ENCODE assay signal across 16 mouse cellular contexts in genomic region chr4:135883881-135884516, GRCm38 (mm10). TPM values are rescaled to one million over a fixed set of nuclear protein-coding genes. Genes with fewer than 3 reads are reported as not detected.
DNase-seq lines count a peak whose midpoint lies in the region; ATAC-seq and TF ChIP-seq lines count a peak whose summit lies in the region.
"Had no signal": no experiment of that assay in that cellular context is flagged by ENCODE, and none has a peak within 500 bp of the region (broad histone marks: within the 10 kb centered on the region; RNA-seq: fewer than 3 reads in every experiment).

No protein-coding gene starts in this region.

- H3K4me3 ChIP-seq in heart, postnatal 0 days (ENCODE audit: low read depth, low read length) = no peak overlapping the region
- no peak overlapping the region for H3K4me3 ChIP-seq in heart, embryonic 11.5 days (ENCODE audit: low read depth, low read length)
- H3K4me3 ChIP-seq in lung, postnatal 0 days (ENCODE audit: low read depth, low read length) = no peak overlapping the region
- no peak overlapping the region for H3K4me3 ChIP-seq in embryonic facial prominence, embryonic 12.5 days
- H3K4me3 ChIP-seq: forebrain, embryonic 15.5 days; hindbrain, embryonic 15.5 days; liver, embryonic 13.5 days had no signal

- no peak for ATAC-seq in heart, postnatal 0 days (ENCODE audit: insufficient read depth, low read depth)
- ATAC-seq in heart, embryonic 11.5 days (replicated peaks; ENCODE audit: insufficient number of reproducible peaks, low FRiP score, low TSS enrichment) = no peak
- peak; percentile 63 for ATAC-seq in lung, postnatal 0 days
- no peak for ATAC-seq in embryonic facial prominence, embryonic 12.5 days (ENCODE audit: insufficient number of reproducible peaks, insufficient read depth, low FRiP score, low TSS enrichment)
- ATAC-seq: activated CD4-positive, CD25-positive, alpha-beta regulatory T cell, adult 4 months; forebrain, embryonic 15.5 days had no signal

- no peak overlapping the region; the same call in 1 of the 2 replicates for H3K9ac ChIP-seq in heart, postnatal 0 days (replicated peaks; ENCODE audit: low read depth, low read length)
- no peak overlapping the region for H3K9ac ChIP-seq in heart, embryonic 11.5 days (ENCODE audit: low read depth, low read length)
- H3K9ac ChIP-seq in lung, postnatal 0 days (replicated peaks; ENCODE audit: low read depth) = no peak overlapping the region
- H3K9ac ChIP-seq in embryonic facial prominence, embryonic 12.5 days = no peak overlapping the region
- H3K9ac ChIP-seq: forebrain, embryonic 15.5 days; hindbrain, embryonic 15.5 days had no signal

- no peak for TF ChIP-seq EP300 in heart, postnatal 0 days (IDR thresholded peaks at IDR 0.05; ENCODE audit: low read depth)
- TF ChIP-seq EP300 in lung, postnatal 0 days (IDR thresholded peaks at IDR 0.05) = no peak

- no peak for TF ChIP-seq CTCF in heart, postnatal 0 days (IDR thresholded peaks at IDR 0.05; ENCODE audit: low read depth)
- no peak for TF ChIP-seq CTCF in lung, postnatal 0 days (IDR thresholded peaks at IDR 0.05)

- H3K27me3 ChIP-seq in heart, postnatal 0 days (ENCODE audit: control insufficient read depth, insufficient read depth, low read length) = no peaks in the 10 kb centered on the region
- no peaks in the 10 kb centered on the region for H3K27me3 ChIP-seq in heart, embryonic 11.5 days (ENCODE audit: control insufficient read depth, insufficient read depth, low read length)
- no peaks in the 10 kb centered on the region for H3K27me3 ChIP-seq in lung, postnatal 0 days (replicated peaks; ENCODE audit: insufficient read depth, low read length)
- no peaks in the 10 kb centered on the region for H3K27me3 ChIP-seq in embryonic facial prominence, embryonic 12.5 days
- H3K27me3 ChIP-seq: forebrain, embryonic 15.5 days; hindbrain, embryonic 15.5 days; liver, embryonic 13.5 days had no signal

- H3K4me1 ChIP-seq in heart, postnatal 0 days (ENCODE audit: control insufficient read depth, insufficient read depth) = peaks cover 7% of the 10 kb centered on the region
- peaks cover 8% of the 10 kb centered on the region for H3K4me1 ChIP-seq in heart, embryonic 11.5 days (ENCODE audit: control insufficient read depth, insufficient read depth, low read length)
- H3K4me1 ChIP-seq in lung, postnatal 0 days (ENCODE audit: insufficient read depth, low read depth, low read length) = peaks cover 6% of the 10 kb centered on the region; the same call in 1 of the 2 replicates
- peaks cover 14% of the 10 kb centered on the region for H3K4me1 ChIP-seq in embryonic facial prominence, embryonic 12.5 days
- H3K4me1 ChIP-seq: forebrain, embryonic 15.5 days; hindbrain, embryonic 15.5 days had no signal

- no peaks in the 10 kb centered on the region for H3K9me3 ChIP-seq in heart, postnatal 0 days (replicated peaks; ENCODE audit: control insufficient read depth, low read length)
- no peaks in the 10 kb centered on the region for H3K9me3 ChIP-seq in heart, embryonic 11.5 days (replicated peaks; ENCODE audit: control insufficient read depth, low read length)
- H3K9me3 ChIP-seq in lung, postnatal 0 days (ENCODE audit: low read length) = no peaks in the 10 kb centered on the region
- no peaks in the 10 kb centered on the region for H3K9me3 ChIP-seq in embryonic facial prominence, embryonic 12.5 days
- H3K9me3 ChIP-seq: forebrain, embryonic 15.5 days; hindbrain, embryonic 15.5 days; liver, embryonic 13.5 days had no signal

- no peaks in the 10 kb centered on the region for H3K36me3 ChIP-seq in heart, postnatal 0 days (replicated peaks; ENCODE audit: control insufficient read depth, insufficient read depth, low read length)
- H3K36me3 ChIP-seq in heart, embryonic 11.5 days (ENCODE audit: control insufficient read depth, insufficient read depth, low read length) = no peaks in the 10 kb centered on the region
- no peaks in the 10 kb centered on the region for H3K36me3 ChIP-seq in lung, postnatal 0 days (ENCODE audit: insufficient read depth, low read length)
- no peaks in the 10 kb centered on the region for H3K36me3 ChIP-seq in embryonic facial prominence, embryonic 12.5 days
- H3K36me3 ChIP-seq: forebrain, embryonic 15.5 days; hindbrain, embryonic 15.5 days; liver, embryonic 13.5 days had no signal

- no peak overlapping the region for H3K4me2 ChIP-seq in heart, postnatal 0 days (ENCODE audit: low read depth, low read length)
- no peak overlapping the region; the same call in 1 of the 2 replicates for H3K4me2 ChIP-seq in heart, embryonic 11.5 days
- no peak overlapping the region for H3K4me2 ChIP-seq in lung, postnatal 0 days (replicated peaks; ENCODE audit: low read depth, low read length)
- no peak overlapping the region for H3K4me2 ChIP-seq in embryonic facial prominence, embryonic 12.5 days (replicated peaks)
- H3K4me2 ChIP-seq: forebrain, embryonic 15.5 days; hindbrain, embryonic 15.5 days; liver, embryonic 13.5 days had no signal

- 67% methylated on average over 7 of the region's 7 CpGs for WGBS in heart, postnatal 0 days
- 59% methylated on average over 7 of the region's 7 CpGs for WGBS in heart, embryonic 11.5 days (ENCODE audit: insufficient replicate concordance)
- 43% methylated on average over 7 of the region's 7 CpGs for WGBS in lung, postnatal 0 days
- WGBS in embryonic facial prominence, embryonic 12.5 days = 31% methylated on average over 7 of the region's 7 CpGs

- H3K27ac ChIP-seq in heart, postnatal 0 days (ENCODE audit: low read depth) = peak overlapping the region; percentile 8
- no peak overlapping the region for H3K27ac ChIP-seq in heart, embryonic 11.5 days (ENCODE audit: low read depth, low read length)
- H3K27ac ChIP-seq in lung, postnatal 0 days (ENCODE audit: low read length) = peak overlapping the region; percentile 81
- peak overlapping the region; percentile 7; the same call in 1 of the 2 replicates for H3K27ac ChIP-seq in embryonic facial prominence, embryonic 12.5 days
- H3K27ac ChIP-seq: forebrain, embryonic 15.5 days; hindbrain, embryonic 15.5 days; liver, embryonic 13.5 days had no signal

- no peak for DNase-seq in heart, postnatal 0 days (ENCODE audit: low spot score)
- no peak for DNase-seq in lung, postnatal 0 days (ENCODE audit: low spot score)
- no peak for DNase-seq in lung, postnatal 25 days (ENCODE audit: low spot score)
- DNase-seq in thymus, postnatal 36 days = peak; percentile 41 to 58
- no peak for DNase-seq in Muller cell, postnatal 12 days (ENCODE audit: inconsistent ontology term)
- DNase-seq: cerebellum, adult 11 months; gastrocnemius, postnatal 14 days; liver, embryonic 13.5 days; lung, postnatal 14 days; midbrain, embryonic 14.5 days; right cerebral cortex, postnatal 25 days had no signal

RNA-seq across cellular contexts. Expression of gene Pnrc2, which starts 10.3 kb away (rescaled TPM):
- 78.7 and 80.8 TPM in 2 replicates for total RNA-seq in heart, postnatal 0 days (2014; rRNA removed; ENCODE audit: low replicate concordance)
- polyA plus RNA-seq in heart, postnatal 0 days (2015; fragmentation: Nextera tagmentation; extraction: Ambion mirVana) = 107 and 111 TPM in 2 replicates
- polyA plus RNA-seq in heart, embryonic 11.5 days (2014; fragmentation: Nextera tagmentation; extraction: Ambion mirVana) = 138 and 144 TPM in 2 replicates
- 139 and 145 TPM in 2 replicates for polyA plus RNA-seq in lung, postnatal 0 days (2015; fragmentation: Nextera tagmentation; extraction: Ambion mirVana)
- 177 and 187 TPM in 2 replicates for polyA plus RNA-seq in embryonic facial prominence, embryonic 12.5 days (2016; fragmentation: Nextera tagmentation; extraction: Ambion mirVana)

RNA-seq across cellular contexts. Expression of gene Cnr2, which starts 11.2 kb away (rescaled TPM):
- total RNA-seq in heart, postnatal 0 days (2014; rRNA removed; ENCODE audit: low replicate concordance) = 0.15 and 0.27 TPM in 2 replicates
- polyA plus RNA-seq in heart, postnatal 0 days (2015; fragmentation: Nextera tagmentation; extraction: Ambion mirVana) = 0.36 and 0.44 TPM in 2 replicates
- polyA plus RNA-seq in heart, embryonic 11.5 days (2014; fragmentation: Nextera tagmentation; extraction: Ambion mirVana) = 0.25 and 0.73 TPM in 2 replicates
- 1.9 and 2.2 TPM in 2 replicates for polyA plus RNA-seq in lung, postnatal 0 days (2015; fragmentation: Nextera tagmentation; extraction: Ambion mirVana)
- 0.19 and 0.38 TPM in 2 replicates for polyA plus RNA-seq in embryonic facial prominence, embryonic 12.5 days (2016; fragmentation: Nextera tagmentation; extraction: Ambion mirVana)

RNA-seq across cellular contexts. Expression of gene Srsf10, which starts 28.5 kb away (rescaled TPM):
- 51.8 and 63.6 TPM in 2 replicates for total RNA-seq in heart, postnatal 0 days (2014; rRNA removed; ENCODE audit: low replicate concordance)
- 97.0 and 102 TPM in 2 replicates for polyA plus RNA-seq in heart, postnatal 0 days (2015; fragmentation: Nextera tagmentation; extraction: Ambion mirVana)
- 191 and 202 TPM in 2 replicates for polyA plus RNA-seq in heart, embryonic 11.5 days (2014; fragmentation: Nextera tagmentation; extraction: Ambion mirVana)
- 153 and 160 TPM in 2 replicates for polyA plus RNA-seq in lung, postnatal 0 days (2015; fragmentation: Nextera tagmentation; extraction: Ambion mirVana)
- polyA plus RNA-seq in embryonic facial prominence, embryonic 12.5 days (2016; fragmentation: Nextera tagmentation; extraction: Ambion mirVana) = 342 and 361 TPM in 2 replicates

RNA-seq across cellular contexts. Expression of gene Fuca1, which starts 36.5 kb away (rescaled TPM):
- total RNA-seq in heart, postnatal 0 days (2014; rRNA removed; ENCODE audit: low replicate concordance) = 24.3 and 30.3 TPM in 2 replicates
- 48.4 and 50.4 TPM in 2 replicates for polyA plus RNA-seq in heart, postnatal 0 days (2015; fragmentation: Nextera tagmentation; extraction: Ambion mirVana)
- 42.4 and 46.5 TPM in 2 replicates for polyA plus RNA-seq in heart, embryonic 11.5 days (2014; fragmentation: Nextera tagmentation; extraction: Ambion mirVana)
- polyA plus RNA-seq in lung, postnatal 0 days (2015; fragmentation: Nextera tagmentation; extraction: Ambion mirVana) = 107 and 131 TPM in 2 replicates
- polyA plus RNA-seq in embryonic facial prominence, embryonic 12.5 days (2016; fragmentation: Nextera tagmentation; extraction: Ambion mirVana) = 51.6 and 59.7 TPM in 2 replicates

Comparison
In these comparisons a context has a peak if more than half of its experiments do, and no peak if none do; other contexts are left out.
1. DNase-seq: peak in thymus, postnatal 36 days (2 of 2); none in heart, postnatal 0 days (single experiment), lung, postnatal 0 days (single experiment), lung, postnatal 25 days (single experiment) and Muller cell, postnatal 12 days (single experiment).